Mouse (Mus musculus) right cerebral cortex, postnatal 14 days (tissue): ENCODE results near the gene Hbq1a.

Experiments
- DNase-seq: peaks from one replicate; pipeline ENCODE4 v3.0.0; 2022

Hbq1a gene

DNA sequence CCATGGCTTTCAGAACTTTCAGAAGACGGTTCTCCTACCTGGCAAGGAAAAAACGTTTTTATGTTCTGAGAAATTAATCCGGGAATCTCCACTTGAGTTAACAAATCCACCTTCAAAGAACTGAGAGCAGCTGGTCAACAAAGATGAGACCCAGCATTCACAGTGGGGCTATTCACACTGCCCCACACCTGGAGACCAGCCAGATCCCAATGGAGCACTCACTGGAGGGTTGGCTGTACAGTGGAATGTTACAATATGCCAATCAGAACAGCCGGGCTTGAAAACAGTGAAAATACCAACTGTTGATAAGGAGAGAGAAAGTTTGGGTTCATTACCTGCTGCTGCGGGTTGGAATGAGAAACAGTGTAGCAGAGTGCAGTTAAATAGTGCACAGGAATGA lies 32.0 kb downstream of the Hbq1a start:
- no peak for DNase-seq

DNA sequence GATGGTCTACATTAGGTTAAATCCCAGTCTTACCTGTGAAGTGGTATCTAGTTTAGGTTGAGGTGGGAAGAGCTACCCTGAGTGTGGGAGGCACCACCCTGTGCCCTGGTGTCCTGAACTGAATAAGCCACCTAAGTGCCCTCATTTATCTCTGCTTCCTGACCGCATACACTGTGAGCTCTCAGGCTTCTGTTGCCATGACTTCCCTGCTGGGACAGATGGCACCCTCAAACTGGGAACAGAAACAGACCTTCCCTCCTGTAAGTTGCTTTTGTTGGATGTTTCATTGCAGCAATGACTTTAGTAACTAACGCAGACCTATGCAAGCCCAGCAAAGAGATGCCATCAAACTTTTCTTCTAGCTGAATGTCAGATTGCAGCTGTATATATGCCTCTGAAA lies 33.4 kb downstream of the Hbq1a start:
- no peak for DNase-seq

DNA sequence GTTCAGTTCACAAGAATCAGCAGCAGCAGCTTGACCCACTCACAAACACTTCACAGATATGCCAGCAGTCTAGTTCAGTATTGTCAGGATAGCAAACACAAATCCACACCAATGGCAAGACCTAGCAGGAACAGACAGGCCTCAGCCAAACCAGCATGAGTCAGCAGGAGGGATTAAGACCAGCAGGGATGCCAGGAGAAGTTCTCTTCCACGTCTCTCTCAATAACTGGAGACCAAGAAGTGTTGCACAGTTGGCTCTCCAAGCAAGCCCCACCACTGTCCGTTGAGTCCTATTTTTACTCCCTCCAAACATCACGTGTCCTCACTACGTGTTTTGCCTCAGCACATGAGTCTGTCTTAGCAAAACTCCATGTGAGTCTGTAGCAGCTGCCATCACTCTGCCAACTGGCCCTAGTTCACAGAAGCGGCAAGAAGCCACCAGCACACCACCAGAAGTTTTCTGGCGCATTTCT lies 36.6 kb downstream of the Hbq1a start:
- DNase-seq, result no peak

DNA sequence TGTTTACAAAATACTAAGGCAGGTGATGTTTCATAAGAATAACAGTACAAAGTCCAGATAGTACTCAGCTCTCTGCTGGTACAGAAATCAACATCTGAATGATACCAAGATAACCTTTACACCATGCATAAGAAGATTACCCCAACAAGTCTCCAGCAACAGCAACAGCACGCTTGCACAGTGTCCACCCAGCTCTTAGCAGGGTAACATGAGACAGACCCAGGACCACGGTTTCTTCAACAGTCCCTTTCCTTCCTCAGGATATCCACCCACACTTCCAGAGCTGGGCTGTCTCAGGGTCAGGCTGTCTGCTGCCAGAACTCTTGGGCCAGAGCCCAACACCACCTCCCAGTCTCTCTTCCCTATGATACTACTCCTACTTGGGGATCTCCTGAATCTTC lies 39.3 kb downstream of the Hbq1a start:
- no peak for DNase-seq

DNA sequence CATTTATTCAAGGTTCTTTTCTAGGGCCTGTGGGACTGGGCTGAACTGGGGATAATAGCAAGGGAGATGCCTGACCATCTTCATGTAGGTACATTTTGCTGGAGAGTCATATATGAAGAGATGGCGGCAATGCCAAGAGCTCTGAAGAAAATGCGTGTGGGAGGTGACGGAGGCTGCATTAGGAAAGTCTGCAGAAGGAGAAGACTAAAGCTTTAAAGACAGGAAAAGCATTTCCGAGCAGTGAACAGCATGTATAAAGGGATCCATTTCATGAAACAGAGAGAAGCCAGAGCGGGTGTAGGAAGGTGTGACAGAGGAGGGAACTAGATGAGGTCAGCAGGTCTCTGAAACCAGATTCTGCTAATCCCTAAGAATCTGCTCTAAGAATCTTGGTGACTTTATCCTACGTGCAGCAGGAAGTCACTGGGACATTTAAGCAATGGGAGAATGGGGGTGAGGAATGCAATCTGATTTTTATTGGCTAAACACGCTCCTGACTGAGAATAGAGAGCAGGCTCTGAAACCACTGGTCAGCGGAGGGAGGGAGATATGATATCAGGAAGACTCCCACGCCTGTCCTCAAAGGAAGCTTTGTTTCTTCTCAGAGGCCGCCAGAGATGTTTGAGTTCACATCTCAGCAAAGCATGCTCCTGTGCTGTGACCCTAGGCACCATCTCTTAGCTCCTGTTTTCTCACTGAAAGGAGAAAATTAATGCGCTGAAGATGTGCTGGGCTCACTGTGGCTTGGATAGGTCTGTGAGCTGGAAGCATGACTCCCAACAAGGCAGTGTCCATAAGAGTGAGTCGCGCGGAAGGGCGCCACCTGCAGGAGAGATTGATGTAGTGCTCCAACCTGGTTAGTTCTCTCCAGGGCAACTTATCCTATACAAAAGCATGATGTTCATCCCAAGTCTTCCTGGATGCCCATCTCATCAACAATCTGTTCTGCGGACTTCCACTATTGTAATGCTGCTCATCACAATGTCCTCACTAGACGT lies 40.9 kb downstream of the Hbq1a start:
- DNase-seq, result peak; percentile 47

DNA sequence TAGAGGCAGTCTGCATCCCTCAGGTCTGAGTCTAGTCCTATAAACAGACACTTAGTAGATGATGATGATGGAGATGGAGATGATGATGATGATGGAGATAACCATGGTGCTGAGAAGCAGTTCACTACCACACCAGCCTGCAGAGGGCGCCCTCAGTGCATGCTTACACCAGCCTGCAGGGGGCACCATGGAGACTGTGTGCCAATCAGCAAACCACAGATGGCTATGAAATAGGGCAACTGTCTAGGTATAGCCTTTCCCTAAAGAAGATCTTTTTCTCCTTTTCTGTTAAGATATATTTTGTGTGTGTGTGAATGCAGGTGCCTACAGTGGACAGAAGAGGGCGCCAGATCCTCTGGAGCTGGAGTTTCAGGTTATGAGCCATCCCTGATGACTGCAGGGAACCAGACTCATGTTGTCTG lies 42.9 kb downstream of the Hbq1a start:
- peak; percentile 46 for DNase-seq

DNA sequence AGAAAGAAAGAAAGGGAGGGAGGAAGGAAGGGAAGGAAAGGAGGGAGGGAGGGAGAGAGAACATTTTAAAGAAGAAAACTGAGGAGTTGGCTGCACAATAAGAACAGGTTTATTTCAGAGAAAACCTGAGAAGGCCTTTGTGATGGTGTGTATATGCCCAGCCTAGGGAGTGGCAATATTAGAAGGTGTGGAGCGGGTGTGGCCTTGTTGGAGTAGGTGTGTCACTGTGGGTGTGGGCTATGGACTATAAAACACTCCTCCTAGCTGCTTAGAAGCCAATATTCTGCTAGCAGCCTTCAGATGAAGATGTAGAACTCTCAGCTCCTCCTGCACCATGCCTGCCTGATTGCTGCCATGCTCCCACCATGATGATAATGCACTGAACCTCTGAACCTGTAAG lies 43.5 kb downstream of the Hbq1a start:
- DNase-seq, result no peak

DNA sequence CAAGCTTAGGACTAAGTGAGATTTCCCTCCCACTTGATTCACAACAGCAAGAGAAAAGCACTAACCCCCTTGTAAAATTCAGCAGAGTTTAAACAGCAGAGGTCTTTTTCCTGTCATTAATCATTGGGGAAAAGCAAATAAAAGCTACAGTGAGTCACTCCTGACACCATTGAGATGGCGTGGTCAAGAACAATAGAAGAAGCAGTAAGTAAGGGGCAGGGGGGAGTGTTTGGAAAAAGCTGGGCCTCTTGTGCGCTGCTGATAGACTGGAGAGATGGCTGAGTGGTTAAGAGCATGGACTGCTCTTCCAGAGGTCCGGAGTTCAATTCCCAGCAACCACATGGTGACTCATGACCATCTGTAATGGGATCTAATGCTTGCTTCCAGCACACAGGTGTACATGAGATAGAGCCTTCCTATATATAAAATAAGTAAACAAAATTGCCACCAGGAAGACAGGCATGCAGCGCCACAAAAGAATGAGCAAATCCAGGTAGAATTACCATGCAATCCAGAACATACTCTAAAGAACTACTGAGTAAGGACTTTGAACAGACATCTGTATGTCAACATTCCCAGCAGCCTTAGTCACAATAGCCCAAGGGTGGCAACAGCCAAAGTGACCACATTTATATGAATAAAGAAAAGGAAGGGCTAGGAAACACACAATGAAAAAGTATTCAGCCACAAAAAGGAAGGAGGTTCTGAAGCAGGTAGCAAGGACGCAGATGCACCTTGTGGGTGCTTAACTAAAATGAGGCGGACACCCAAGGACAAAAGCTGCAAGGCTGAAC lies 45.8 kb downstream of the Hbq1a start:
- no peak for DNase-seq

DNA sequence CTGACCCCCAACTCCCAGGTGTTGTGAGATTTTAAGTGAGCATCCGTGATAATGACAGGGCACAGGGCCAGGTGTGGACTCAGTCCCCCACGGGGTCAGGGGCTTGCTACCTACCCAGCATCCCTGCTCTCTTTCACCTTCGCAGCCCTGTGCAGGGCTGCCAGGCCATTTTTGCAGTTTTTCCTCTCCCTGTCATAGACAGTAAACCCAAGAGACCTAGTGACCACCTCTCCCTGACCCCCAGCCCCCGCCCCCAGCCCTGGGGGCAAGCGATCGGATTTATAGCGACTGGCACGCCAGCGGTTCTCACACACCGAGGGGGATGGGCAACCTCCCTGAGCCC lies 47.4 kb downstream of the Hbq1a start:
- no peak for DNase-seq

DNA sequence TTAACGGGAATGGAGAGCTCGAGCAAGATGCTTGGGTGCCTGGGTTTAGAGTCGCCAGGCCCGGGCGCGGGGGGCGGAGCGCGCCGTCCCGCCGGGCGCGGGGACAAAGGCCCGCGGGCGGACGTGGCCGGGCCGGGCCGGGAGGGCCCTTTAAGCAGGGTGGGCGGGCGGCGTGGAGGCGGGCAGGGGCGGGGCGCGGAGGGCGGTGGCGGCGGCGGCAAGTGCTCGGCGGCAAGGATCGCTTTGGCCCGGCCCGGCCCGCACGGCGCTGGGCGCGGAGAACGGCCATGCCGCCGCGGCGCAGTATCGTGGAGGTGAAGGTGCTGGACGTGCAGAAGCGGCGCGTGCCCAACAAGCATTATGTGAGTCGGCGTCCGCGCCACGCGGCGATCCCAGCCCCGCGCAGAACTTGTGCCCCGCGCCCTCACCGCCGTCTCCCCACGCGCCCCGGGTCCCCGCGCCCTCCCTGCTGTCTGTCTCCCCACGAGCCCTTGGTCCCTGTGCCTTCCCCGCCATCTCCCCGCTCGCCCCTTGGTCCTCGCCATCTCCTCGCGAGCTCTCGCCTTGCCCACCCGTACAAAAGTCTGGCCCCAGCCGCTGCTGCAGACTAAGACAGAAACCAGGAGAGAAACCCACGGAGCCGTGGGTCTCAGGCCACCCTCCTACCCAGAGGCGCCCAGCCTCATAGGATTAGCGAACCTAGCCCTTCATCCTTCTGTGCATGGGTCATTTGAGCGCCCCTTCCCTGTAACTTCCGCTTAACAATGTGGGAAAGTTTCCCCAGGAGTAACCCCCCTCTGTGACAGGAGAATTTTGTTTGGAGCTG lies 48.0 kb downstream of the Hbq1a start, which contains the start of gene Sh3pxd2b:
Sh3pxd2b (plus strand) TSS at position 214 of the 826 bp plus-strand sequence.
- DNase-seq, result peak; percentile 59

DNA sequence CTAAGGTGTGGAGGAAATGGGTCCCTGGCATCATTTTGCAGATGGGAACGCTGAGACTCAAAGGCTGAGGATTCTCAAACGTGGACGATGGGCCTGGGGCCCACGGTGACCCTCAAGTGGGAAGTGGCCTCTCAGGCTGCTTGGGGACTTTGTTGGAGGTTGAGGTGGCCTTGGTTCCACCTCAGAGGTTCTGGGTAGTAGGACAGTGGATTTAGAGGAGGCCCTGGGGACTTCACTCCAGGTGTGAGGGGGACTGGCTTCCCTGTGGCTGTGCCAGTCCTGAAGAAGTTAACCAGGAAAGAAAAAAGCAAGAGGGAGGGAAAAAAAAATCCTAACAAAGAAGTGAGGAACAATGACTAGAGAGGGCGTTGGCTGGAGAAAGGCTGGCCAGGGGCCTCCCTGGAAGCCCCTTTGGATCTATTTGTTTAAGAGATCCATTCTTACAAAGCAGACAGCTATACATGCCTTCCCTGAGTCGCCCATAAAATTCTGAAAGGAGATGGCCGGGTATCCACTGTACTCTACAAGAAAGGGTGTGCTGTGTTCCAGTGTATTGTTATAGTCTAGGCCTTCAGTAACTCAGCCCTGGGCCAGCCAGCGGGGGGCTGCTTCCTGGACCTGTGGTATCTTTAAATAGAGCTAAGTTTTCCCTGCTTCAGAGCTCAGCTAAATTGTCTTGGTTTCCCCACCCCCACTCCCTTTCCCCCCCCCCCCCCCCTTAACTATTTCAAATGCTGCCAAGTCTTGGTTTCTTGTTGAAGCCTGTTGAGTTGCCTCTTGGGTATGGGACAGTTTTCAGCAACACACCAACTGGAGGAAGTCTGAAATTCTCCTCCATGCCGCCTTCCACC lies 48.8 kb downstream of the Hbq1a start:
- DNase-seq, result no peak

DNA sequence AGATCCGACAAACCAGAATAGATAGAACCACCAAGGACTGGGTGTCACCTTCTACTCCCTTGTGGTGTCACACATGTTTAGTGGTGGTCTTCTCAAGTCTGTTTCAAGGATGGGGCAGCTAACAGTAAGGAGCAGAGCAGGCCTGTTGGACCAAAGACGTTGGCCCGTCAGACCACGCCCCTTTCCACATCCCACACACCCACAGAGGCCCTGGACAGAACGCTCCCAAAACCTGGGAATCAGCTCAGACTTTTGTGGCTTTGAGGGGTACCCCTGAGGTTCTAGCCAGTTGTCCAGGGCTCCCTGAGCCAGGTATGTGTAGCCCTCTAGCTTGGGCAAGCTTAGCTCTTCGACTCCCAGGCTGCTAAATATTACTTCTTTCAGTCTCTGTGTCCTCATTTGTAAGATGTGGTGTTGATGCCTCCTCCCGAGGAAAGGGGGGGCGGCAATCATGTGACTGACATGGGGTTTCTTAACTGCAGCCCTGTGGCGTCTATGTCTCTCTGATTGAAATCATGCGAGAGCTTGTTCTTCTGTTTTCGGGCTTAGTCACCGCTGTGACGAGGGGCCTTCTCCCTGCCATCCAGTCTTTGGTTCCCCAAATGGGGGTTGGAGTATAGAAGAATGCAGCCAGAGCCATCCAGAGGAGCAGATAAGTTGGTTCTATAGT lies 49.5 kb downstream of the Hbq1a start:
- DNase-seq, result no peak
